Mouse (Mus musculus): ENCODE results near the gene Lpar2.

Lpar2 gene

DNA sequence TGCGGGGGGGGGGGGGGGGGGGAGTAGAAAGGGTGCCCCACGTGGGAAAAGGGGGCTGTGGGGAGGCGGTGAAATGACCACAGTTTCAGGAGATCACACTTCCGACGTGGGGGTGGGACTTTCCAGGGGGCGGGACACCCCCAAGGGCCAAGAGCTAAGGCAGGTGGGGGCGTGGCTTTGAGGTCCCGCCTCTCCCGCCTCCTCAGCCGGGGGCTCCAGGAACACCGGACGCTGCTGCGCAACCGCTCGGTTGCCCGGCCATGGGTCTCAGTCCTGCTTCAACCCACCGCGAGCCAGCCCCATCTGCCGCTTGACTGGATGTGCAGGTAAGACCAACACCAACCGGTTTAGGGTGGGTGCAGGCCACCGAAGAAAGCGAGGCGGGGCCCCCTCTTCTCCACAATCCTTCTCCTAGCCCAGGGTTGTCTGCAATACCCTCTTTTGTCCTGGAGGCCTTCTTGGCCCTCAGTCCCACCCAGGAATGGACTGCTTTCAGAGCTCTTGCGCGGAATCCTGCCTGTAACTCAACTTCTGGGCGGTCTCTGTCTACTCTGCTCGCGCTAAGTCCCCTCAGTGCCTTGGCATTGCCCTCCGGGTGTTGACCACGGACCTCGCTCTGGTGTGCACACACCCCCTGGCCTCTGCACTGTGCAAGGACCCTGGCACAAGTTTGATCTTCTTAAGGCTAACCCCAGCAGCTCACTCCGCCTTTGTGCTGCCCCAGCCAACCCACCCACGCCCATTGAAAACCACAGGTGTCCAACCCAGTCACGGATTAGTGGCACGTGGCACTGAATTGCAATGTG lies at the start of gene Lpar2:
Gene Lpar2 (plus strand): TSS at position 44 of the 806 bp plus-strand sequence.
- DNase-seq (ENCODE audit: low read depth): peak; percentile 69

DNA sequence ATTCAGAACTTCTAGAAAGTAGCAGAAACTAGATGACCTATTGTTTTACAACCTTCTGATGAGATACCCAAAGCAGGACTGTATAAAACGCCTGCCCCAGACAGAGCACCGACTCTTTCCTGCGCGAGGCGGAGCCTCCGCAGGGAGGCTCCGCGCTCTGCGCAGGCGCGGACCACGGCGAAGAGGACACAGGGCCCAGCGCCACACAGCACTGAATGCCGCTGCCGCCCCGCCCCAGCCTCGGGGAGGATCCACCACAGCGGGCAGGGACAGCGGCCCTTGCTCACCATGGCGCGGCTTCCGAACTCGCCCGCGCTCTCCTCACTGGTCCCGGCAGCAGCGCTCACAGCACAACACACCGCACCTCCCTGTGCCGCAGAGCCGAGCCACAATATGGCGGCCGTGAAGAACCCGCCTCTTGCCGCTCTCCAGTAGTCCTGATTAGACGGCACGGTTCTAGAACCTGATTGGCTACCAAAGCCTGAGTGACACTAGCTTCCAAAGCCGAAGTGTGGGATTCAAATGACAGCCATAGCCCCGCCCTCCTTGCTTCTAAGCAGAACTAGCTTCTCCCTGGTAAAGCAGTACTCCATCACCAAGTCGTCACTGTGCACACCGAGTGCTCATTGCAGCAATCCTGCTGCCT lies 47.6 kb upstream of the Lpar2 start, which contains the start of gene Gm20422:
Gene Gm20422 (minus strand): TSS at position 384 of the 646 bp plus-strand sequence.
- peak; percentile 98 for DNase-seq (ENCODE audit: low read depth)

DNA sequence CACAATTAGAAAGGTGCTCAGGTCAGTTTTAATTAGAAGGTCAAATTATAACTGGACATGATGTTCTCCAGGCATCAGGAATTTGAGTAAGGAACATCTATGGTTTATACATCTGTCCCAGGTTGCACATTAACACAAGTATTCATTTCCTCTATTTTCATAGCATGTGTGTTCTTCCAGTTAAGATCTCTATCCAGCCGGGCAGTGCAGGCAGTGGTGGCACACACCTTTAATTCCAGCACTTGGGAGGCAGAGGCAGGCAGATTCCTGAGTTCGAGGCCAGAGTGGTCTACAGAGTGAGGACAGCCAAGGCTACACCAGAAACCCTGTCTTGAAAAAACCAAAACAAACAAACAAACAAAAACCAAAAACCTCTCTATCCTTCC lies 47.1 kb upstream of the Lpar2 start:
- no peak for DNase-seq (ENCODE audit: low read depth)

DNA sequence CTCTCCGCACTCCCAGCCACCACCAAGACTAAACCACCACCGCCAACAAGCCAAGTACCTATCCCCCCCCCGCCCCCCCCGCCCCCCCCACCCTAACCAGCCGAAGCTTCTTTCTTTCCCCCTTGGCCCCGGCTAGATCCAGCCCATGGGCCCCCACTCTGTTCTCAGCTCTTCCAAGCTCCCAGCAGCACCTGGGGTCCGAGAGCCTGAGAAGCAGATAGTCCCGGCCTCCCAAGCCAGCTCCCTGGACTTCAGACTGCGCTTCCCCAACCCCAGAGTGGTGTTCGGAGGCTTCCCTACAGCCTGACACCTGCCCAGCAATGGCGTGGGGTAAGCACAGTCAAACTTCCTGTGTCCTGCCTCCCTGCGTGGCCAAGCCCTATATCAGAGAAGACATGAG lies 45.1 kb upstream of the Lpar2 start:
- DNase-seq (ENCODE audit: low read depth): no peak

- no peak for DNase-seq (ENCODE audit: low read depth)
Observed at GRCm38 (mm10) chr8:69789105-69789504, 33.1 kb upstream of the Lpar2 start.

DNA sequence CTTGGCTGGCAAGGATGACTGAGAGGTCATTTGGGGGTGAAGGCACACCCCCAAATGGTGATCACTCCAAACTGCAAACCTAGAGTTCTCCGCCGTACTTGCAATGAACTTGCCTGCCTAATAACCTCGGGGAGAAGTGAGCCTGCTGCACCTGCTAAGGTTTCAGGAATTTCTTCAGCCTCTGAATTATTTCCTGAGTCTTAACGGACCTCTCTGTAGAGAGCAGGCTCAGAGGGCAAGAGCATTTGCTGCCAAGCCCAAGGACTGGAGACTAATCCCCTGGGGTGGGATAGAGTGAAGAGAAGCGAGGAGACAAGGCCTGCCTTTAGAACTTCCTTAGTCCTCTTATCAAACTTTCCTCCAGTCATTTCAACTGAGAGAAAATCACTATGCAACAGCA lies 32.5 kb upstream of the Lpar2 start:
- no peak for DNase-seq (ENCODE audit: low read depth)

GRCm38 (mm10) chr8:69790364-69790763 lies 31.9 kb upstream of the Lpar2 start:
- no peak for DNase-seq (ENCODE audit: low read depth)

DNA sequence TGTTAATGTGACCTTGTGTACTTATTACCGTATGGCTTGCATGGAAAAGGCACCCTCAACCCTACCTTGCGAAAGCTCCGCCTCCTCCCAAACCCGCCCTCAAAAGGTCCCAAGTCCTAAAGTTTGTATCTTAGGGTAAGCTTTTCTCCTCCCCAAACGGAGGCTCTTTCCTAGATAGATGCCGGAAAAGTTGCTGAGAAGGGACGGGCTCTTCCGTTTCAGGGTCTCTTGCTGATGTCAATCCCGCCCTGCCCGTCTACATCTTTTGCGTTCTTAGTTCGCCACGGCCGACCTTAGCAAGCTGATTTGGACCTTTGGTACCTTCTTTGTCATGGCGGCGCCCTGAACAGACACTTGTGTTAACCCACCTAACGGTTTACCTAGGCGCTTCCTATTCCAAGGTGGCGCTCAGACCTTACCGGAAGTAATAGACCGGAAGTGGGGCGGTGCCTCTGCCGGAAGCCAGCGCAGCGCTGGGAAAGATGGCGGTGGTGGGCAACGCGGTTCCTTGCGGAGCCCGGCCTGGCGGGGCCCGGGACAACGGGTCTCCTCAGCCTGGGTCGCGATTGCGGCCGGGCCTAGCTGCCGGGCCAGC lies 31.4 kb upstream of the Lpar2 start, which contains the start of the genes Atp13a1 and Zfp866:
Gene Atp13a1 (plus strand): TSS at position 391 of the 595 bp plus-strand sequence.
Gene Zfp866 (minus strand): TSS at position 406 of the 595 bp plus-strand sequence.
- DNase-seq (ENCODE audit: low read depth): peak; percentile 54

GRCm38 (mm10) chr8:69791415-69792068 lies 30.7 kb upstream of the Lpar2 start:
- DNase-seq (ENCODE audit: low read depth): no peak

- no peak for DNase-seq (ENCODE audit: low read depth)
Observed at GRCm38 (mm10) chr8:69793666-69794065, 28.6 kb upstream of the Lpar2 start.

GRCm38 (mm10) chr8:69794096-69794495 lies 28.1 kb upstream of the Lpar2 start:
- DNase-seq (ENCODE audit: low read depth): no peak

DNA sequence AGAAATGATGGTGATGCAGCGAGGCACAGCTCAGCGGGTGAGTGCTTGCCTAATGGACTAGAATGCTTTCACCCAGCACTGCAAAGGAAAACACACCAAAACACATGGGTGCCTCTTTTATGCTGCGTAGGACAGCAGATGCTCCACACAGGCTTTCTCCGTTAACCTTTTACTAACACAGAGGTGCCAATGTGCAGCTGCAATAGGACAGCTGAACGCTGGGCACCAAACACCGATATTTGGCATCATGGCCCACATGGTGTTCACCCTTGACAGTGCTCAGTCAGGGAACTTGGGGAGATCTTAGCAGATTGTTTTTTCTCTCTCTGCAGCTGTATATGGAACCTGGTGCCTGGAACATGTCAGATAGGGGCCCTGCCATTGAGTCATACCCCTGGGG lies 27.3 kb upstream of the Lpar2 start:
- no peak for DNase-seq (ENCODE audit: low read depth)

DNA sequence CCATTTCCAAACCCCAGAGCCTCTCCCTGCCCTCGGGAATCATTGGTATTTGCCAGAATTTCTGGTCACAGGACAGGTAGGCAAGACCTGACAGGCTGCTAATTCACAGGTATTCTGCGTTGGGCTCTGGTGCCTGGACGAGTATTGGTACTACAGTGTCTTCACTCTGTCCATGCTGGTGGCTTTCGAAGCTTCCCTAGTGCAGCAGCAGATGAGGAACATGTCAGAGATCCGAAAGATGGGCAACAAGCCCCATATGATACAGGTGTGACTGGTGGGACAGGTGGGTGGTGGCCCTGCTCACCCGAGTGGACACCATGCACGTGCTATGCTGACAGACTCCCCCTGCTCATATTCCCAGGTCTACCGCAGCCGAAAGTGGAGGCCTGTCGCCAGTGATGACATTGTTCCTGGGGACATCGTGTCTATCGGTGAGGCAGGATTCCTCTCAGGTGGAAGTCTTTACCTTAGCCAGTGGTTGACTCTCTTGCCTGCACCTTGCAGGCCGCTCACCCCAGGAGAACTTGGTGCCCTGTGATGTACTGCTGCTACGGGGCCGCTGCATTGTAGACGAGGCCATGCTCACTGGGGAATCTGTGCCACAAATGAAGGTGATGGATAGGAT lies 25.4 kb upstream of the Lpar2 start:
- no peak for DNase-seq (ENCODE audit: low read depth)

DNA sequence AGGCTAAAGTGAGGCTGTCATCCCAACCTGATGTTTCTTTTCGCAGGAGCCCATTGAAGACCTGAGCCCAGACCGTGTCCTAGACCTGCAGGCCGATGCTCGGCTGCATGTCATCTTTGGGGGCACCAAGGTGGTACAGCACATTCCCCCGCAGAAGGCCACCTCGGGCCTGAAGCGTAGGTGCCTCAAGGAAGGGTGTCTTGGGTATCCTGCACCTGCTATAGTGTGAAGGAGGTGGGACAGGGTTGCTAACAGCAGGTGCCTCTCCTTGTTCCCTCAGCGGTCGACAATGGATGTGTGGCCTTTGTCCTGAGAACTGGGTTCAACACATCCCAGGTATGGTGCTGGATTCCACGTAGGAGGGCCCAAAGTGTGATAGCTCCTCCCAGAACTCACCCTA lies 24.6 kb upstream of the Lpar2 start:
- no peak for DNase-seq (ENCODE audit: low read depth)

GRCm38 (mm10) chr8:69799261-69799660 lies 23.0 kb upstream of the Lpar2 start:
- no peak for DNase-seq (ENCODE audit: low read depth)

DNA sequence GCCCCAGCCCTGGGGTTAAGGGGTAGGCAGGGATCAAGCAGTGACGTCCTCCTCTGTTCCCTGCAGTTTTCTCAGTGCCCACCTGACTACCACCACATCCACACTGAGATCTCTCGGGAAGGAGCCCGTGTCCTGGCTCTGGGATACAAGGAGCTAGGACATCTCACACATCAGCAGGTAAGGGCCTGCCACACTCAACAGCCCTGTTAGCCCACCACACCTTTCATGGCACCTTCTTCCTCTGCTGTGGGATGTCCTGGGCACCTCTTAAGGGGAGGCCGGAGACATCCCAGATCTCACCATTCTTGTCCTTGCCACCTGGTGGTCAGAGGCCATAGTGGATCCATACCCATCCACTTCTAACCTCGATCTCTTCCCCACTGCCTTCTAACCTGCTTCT lies 22.3 kb upstream of the Lpar2 start:
- no peak for DNase-seq (ENCODE audit: low read depth)

DNA sequence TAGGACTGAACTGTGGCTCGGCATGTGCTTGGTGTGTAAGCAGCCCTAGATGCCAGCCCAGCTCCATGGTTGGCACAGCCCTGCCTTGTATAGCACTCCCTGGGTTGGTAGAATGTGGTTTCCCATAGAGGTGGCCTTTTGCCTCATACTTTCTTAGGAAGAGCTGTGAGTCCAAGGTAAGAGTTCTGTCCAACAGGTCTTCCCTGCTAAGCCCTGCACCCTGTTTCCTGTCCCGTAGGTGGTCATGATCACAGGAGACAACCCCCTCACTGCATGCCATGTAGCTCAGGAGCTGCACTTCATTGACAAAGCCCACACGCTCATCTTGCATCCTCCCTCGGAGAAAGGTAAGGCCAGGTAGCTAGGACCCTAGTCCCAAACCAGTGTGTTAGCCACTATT lies 20.4 kb upstream of the Lpar2 start:
- no peak for DNase-seq (ENCODE audit: low read depth)

DNA sequence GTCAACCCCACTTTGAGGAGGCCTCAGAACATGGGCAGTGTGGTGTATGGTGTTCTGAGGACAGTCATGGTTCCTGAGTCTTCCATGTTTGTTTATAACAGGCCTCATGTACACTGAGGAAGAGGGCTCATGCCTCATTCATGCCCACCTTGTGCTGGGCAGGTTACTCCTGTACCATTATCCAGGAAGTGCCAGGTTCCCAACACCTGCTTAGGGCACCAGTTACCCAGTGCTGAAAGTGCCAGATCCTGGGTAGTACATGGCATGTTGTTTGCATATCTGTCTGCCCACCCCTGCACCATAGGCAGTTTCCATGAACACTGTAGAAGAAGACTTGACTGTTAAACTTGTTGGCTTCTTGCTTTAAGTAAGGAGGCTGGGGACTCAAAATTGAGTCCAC lies 20.0 kb upstream of the Lpar2 start:
- DNase-seq (ENCODE audit: low read depth): no peak

DNA sequence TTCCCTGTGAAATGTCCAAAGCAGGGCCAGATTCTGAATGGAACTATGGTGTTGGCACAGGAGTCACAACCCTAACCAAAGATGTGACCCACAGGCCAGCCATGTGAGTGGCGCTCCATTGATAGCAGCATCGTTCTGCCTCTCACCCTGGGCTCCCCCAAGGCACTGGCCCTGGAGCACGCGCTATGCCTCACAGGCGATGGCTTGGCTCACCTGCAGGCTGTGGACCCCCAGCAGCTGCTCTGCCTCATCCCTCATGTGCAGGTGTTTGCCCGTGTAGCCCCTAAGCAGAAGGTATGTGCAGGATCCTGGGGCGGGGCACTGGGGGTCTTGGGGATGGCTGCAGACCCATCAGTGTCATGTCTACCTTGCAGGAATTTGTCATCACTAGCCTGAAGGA lies 18.9 kb upstream of the Lpar2 start:
- DNase-seq (ENCODE audit: low read depth): no peak

- no peak for DNase-seq (ENCODE audit: low read depth)
Observed at GRCm38 (mm10) chr8:69804537-69804936, 17.7 kb upstream of the Lpar2 start.

GRCm38 (mm10) chr8:69805086-69805485 lies 17.1 kb upstream of the Lpar2 start:
- no peak for DNase-seq (ENCODE audit: low read depth)

GRCm38 (mm10) chr8:69805491-69805890 lies 16.7 kb upstream of the Lpar2 start:
- no peak for DNase-seq (ENCODE audit: low read depth)

Data from fibroblast of lung, adult 2 months (primary cell).